Mouse (Mus musculus) cerebellum, adult 11-12 months (tissue): ENCODE results near the gene Gpx3.
"Not testable (repeated sequence)": the region's sequence is repeated elsewhere in the genome, so short reads cannot be mapped to it uniquely, and the experiment has no call there.

Experiments used
- DNase-seq: peaks from one replicate; pipeline ENCODE4 v3.0.0; 2022

Gene Gpx3

DNA sequence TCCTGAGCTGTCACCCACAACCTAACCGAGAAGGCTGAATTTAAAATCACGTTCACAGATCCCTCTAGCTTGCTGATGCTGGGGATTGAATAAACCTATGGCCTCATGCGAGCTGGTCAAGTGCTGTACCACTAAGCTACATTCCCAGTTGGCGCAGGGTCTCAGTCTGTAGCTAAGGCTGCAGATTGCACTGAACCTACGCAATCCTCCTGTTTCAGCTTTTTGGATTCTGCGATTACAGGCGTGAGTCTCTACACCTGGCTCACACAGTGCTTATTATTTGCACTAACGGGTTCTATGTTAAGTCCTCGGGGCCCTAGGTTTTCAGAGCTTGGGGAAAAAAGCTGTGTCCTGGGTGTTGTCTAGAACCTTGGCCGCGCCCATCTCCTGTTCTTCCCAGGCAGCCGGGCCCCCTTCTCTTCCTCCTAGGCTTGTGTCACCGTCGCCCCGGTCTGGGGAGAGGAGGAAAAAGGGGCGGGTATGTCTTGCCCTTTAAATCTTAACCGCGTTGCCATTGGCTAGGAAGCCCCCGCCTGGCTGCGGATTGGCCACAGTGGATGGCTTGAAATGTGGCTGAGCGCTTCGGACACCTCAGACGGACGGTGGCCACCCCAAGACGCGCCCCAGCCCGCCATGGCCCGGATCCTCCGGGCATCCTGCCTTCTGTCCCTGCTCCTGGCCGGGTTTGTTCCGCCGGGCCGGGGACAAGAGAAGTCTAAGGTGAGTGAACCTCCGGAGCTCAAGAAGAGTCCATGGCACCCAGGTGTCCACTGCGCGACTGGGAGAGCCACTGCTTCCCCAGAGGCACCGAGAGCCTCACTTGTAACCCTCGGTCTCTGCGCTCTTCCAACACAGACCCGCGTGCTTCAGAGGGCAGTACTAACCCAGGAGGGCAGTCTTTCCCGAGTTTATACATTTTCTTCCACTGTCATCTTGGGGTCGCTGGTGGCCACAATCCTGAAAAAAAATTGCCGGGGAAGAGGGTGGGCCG is at the start of gene Gpx3:
Gene Gpx3 (plus strand): TSS at position 121 of the 991 bp plus-strand sequence.
- DNase-seq: peak; percentile 70

DNA sequence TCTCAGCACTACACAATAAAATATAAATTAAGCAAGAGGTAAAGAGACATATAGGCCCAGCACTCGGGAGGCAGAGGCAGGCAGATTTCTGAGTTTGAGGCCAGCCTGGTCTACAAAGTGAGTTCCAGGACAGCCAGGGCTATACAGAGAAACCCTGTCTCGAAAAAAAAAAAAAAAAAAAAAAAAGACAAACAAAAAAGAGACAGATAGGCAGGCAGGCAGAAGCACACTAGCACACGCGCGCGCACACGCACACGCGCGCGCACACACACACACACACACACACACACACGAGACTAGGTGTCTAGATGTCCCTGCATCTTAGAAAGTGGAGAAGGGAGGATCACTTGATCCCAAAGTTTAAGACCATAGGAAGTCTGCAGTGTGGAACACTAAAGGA is 43.4 kb upstream of the Gpx3 start:
- not testable (repeated sequence) for DNase-seq

- no peak for DNase-seq
Measured at GRCm38 (mm10) chr11:54859322-54860165, 42.7 kb upstream of the Gpx3 start.

GRCm38 (mm10) chr11:54860256-54861038 is 41.8 kb upstream of the Gpx3 start, which contains the start of gene Lyrm7:
Gene Lyrm7, minus strand, starts transcription at chr11:54860916.
- DNase-seq: peak; percentile 99

GRCm38 (mm10) chr11:54861471-54862420 is 40.5 kb upstream of the Gpx3 start:
- no peak for DNase-seq

DNA sequence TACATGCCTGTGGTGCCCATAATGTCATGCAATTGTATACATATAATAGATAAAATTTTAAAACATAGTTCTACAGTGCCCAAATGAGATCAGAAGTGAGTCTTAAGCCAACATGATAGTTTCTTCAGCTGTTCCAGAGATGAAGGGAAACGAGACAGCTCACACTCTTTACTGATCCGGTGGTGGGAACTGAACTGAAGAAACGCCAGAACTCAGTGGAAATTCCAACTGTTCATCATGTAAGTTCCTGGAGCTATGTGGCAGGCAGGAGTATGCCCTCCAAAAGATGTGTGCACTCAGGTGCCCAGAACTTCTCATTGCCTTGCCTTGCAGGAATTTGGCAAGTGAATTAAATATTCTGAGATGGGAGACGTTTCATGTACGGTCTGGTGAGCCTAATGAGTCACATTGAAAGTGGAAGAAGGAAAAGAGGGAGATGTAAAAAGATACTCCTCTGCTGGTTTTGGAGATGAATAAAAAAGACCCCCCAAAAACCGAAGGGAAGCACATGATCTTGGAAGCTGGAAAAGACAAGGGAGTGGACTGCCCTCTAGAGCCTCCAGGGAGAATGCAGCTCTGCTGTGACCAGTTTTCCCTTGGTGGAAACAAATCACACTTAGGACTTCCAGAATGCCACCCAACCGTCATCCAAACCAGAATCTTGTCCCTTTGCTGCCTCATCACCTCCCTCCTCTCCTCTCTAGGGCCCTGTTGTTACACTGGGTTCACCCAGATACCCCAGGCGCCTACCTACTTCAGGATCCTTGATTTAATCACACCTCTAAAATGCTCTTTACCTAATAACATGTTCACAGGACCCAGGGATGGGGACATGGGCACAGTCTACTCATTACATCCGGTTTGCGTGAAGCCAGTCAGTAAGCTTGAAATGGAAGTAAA is 39.4 kb upstream of the Gpx3 start:
- peak; percentile 52 for DNase-seq

DNA sequence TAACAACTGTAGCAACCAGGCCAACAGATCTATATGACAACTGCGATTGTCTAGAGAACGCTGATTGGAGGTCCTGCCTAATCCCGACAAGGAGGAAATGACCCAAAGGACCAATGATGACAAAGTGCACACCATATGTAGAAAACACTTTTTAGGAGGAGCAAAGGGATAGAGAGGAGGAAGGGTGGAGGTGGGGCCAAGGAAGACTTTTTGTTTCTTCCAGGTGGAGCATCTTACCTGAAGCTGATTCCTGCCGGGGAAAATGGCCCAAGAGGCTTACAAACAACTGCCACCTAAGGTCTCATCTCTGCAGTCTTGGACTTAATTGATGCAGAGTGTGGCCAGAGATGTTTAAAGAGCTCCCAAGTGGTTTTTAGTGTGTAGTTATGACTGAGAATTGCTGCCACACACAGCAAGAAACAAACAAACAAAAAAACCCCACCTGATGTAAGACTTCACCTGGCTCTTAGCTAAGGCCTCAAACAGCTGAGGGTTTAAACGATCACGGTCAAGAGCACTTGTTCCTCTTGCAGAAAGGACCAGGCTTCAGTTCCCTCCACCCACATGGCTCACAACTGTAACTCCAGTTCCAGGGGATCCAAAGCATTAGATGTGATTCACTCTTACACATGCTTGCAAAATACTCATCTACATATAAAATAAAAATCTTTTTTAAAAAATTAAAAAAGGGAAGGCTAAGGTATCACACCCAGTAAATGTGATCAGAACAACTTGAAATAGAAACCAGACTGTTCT is 36.7 kb upstream of the Gpx3 start:
- no peak for DNase-seq

DNA sequence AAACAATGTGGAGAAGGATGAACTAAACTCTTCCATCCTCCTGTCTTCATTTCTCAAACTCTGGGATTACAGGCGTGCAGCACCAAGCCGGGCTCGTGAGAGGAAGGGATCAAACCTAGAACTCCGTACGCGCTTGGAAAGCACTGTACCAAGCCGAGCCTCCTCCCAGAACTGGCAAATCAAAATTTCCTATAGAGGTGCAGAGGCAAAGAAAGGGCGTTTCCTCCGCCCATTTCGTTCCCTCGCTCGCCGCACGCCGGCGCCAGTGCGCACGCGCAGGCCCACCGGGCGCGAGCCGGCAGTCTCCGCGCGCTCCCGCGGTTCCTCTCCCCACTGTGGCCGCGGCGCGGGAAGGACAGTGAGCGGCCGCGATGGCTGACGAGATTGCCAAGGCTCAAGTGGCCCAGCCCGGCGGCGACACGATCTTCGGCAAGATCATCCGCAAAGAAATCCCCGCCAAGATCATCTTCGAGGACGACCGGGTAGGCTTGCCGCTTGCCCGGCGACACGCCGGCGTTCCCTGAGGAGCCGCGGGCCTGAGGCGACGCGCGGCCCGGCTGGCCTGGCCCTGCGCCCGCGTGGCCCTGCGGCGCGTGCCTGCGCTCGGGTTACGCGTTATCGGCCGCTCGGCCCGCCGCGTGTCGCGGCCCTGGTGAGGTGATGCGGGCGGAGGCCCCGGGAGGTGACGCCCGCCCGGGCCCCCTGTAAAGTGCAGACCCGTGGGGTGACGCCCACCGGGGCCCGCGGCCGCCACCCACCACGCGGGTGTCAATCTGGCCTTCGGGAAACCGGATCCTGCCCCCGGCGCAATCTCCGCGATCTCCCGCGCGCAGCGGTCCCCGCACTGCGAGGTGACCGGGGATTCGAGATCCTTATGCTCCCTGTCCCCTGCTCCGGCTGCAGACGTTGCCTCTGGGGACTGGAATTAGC is 35.9 kb upstream of the Gpx3 start, which contains the start of gene Hint1:
Gene Hint1 (plus strand): TSS at position 265 of the 930 bp plus-strand sequence.
- DNase-seq: peak; percentile 95

- DNase-seq: no peak
Measured at GRCm38 (mm10) chr11:54867049-54867385, 35.2 kb upstream of the Gpx3 start.

GRCm38 (mm10) chr11:54867903-54868434 is 34.3 kb upstream of the Gpx3 start:
- DNase-seq: no peak

GRCm38 (mm10) chr11:54868445-54868844 is 33.8 kb upstream of the Gpx3 start:
- no peak for DNase-seq

GRCm38 (mm10) chr11:54869318-54869717 is 32.9 kb upstream of the Gpx3 start:
- no peak for DNase-seq

DNA sequence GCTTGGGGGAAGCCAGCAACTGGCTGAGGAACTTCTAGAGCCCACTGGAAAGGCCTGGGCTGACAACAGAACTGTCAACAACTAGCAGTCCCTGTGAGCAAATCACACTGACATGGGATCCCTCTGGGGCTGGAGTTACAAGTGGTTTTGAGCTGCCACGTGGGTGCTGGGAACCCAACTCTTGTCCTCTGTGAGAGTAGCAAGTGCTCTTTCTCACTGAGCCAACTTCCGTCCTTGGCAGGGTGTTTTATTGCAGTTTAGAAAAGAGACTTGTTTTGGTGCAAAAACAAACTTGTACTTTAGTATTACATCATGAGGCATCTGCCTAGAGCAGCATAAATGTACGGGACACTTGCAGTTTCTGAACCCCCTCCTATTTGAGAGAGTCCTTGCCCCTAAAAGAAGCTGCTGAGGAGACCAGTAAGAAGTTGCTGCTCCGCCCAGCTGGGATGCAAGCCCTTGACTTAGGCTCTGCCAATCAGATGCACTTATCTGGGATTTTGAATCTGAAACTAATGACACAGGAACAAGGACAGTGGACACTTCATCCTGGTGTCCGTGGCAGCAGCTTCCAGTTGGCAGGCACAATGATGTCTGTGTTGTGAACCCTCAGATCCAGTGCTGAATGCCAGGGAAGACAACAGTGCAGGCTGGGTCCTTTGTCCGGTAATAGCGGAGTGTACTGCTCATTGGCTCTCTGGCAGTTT is 30.3 kb upstream of the Gpx3 start:
- DNase-seq: no peak

- no peak for DNase-seq
Measured at GRCm38 (mm10) chr11:54876031-54876430, 26.2 kb upstream of the Gpx3 start.

GRCm38 (mm10) chr11:54878893-54879292 is 23.4 kb upstream of the Gpx3 start:
- DNase-seq: no peak

DNA sequence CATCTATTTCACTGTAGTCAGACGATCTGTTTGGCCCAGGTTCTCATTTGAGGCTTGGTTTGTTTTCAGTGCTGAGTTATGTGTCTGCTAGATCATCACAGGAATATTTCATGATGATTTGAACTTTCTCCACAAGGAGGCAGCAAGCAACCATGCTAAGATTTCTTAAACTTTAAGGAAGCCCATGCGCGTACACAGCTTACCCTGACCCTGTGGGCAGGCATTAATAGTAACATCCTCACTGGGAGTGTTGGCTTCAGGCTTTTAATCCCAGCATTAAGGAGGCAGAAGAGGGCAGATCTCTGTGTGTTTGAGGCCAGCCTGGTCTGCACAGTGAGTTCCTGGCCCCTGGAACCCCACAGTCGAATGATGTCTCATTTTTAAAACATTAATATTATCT is 22.8 kb upstream of the Gpx3 start:
- DNase-seq: no peak

DNA sequence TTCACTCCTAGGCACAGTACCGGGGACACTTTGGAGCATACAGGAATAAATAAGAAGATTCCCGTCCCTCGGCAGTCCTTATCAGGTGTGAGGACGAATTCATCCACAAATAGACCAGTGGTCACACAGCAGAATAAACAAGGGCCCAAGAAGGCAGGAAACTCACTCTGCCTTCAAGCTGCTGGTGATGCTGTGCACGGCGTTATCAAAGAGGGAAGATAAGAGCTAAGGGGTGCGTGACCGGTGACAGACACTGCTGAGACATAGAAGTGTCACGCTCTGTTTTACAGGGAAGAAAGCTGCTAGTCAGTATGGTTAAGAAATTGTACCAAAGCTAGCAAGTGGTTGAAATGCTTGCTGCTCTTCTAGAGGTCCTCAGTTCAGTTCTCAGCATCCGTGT is 22.3 kb upstream of the Gpx3 start:
- no peak for DNase-seq
